Mouse (Mus musculus) lung, embryonic 14.5 days (tissue): ENCODE results near the gene Sf3b2. TPM values are rescaled to one million over a fixed set of nuclear protein-coding genes. Genes with fewer than 3 reads are reported as not detected.
"Not testable (repeated sequence)": the region's sequence is repeated elsewhere in the genome, so short reads cannot be mapped to it uniquely, and the experiment has no call there.

ENCODE experiments used
- ATAC-seq: fragments of 200-750 bp; cut with Nextera tagmentation; 2 replicates; pipeline ENCODE4 v1.8.0; 2017; ENCODE audit warnings: mild to moderate bottlenecking, moderate TSS enrichment, moderate library complexity; ENCODE audit not compliant: insufficient read depth
- DNase-seq: peaks from one replicate; pipeline ENCODE4 v3.0.0-alpha.2; 2015
- H3K27ac ChIP-seq: fragments of 300-500 bp; sonication (generic); 2 replicates; pipeline ENCODE4 v1.5.1; 2014; ENCODE audit warnings: low read depth, mild to moderate bottlenecking, moderate library complexity
- H3K27me3 ChIP-seq: fragments of 300-500 bp; sonication (generic); 2 replicates; pipeline ENCODE4 v1.6.1; 2014; ENCODE audit warnings: low read length, control low read depth; ENCODE audit not compliant: insufficient read depth
- H3K36me3 ChIP-seq: fragments of 300-500 bp; sonication (generic); 2 replicates; pipeline ENCODE4 v1.6.1; 2014; ENCODE audit warnings: control low read depth; ENCODE audit not compliant: insufficient read depth
- H3K4me1 ChIP-seq: fragments of 300-500 bp; sonication (generic); 2 replicates; pipeline ENCODE4 v1.6.1; 2014; ENCODE audit warnings: antibody characterized with exemption, control low read depth; ENCODE audit not compliant: insufficient read depth
- H3K4me2 ChIP-seq: fragments of 300-500 bp; sonication (generic); 2 replicates; pipeline ENCODE4 v1.6.1; 2014; ENCODE audit warnings: mild to moderate bottlenecking
- H3K4me3 ChIP-seq: fragments of 300-500 bp; sonication (generic); 2 replicates; pipeline ENCODE4 v1.5.1; 2014; ENCODE audit warnings: low read depth, low read length
- H3K9ac ChIP-seq: fragments of 300-500 bp; sonication (generic); 2 replicates; pipeline ENCODE4 v1.6.1; 2014
- H3K9me3 ChIP-seq: fragments of 300-500 bp; sonication (generic); 2 replicates; pipeline ENCODE4 v1.6.1; 2016; ENCODE audit warnings: low read depth, low read length, control low read depth
- CTCF ChIP-seq: IDR thresholded peaks from 2 replicates; pipeline ENCODE4 v1.5.1; 2016; ENCODE audit warnings: antibody characterized with exemption, low read depth
- WGBS: fragments of 180-500 bp; shearing (Covaris S2); extraction: QIAGEN DNeasy Blood & Tissue Kit; methylation state at CpG from one replicate; pipeline ENCODE4 v1.1.7; 2014; 5-methylcytosine and 5-hydroxymethylcytosine counted together
- polyA plus RNA-seq: library from polyadenylated mRNA; unstranded; fragments of >200 nt; fragmentation: Nextera tagmentation; extraction: Ambion mirVana; gene quantifications from 2 replicates; pipeline ENCODE4 v1.2.1, GENCODE M21; 2014

Gene Sf3b2
- polyA plus RNA-seq, 1 experiment from 2014 or later: 368 TPM

GRCm38 (mm10) chr19:5268017-5268416 is 27.2 kb downstream of the Sf3b2 start:
- Histone ChIP-seq H3K4me1 (0 out of 2 replicates have a peak, but pooled peaks cover 2% of the 10 kb centered on the region), H3K27me3 (no peaks in the 10 kb centered on the region), H3K36me3 (no peaks in the 10 kb centered on the region), H3K9me3 (no peaks in the 10 kb centered on the region), H3K4me3 (no peak overlapping the region), H3K27ac (no peak overlapping the region), H3K4me2 (no peak overlapping the region), H3K9ac (no peak overlapping the region)
- DNase-seq (no peak), ATAC-seq (no peak)
- no peak for TF ChIP-seq CTCF

DNA sequence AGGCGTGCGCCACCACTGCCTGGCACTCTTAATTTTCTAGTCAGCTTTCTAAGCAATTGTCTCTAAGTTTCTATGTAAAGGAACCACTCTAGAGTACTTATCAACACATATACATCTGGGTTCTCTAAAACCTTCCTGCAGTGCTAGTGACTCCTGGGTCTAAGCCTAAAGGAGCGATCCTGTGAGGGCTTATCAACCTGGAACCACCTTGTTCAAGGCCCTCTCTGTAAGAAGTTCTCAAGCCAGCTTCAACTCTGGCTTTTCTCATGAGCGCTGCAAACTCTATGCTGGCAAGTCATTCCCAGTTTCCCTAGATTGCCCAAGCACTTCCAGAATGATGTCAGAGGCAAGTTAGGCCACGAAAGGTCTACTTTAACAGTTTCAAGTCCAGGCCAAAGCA is 28.2 kb downstream of the Sf3b2 start:
- 95% methylated on average over 5 of the region's 5 CpGs for WGBS
- H3K4me3 ChIP-seq: no peak overlapping the region

DNA sequence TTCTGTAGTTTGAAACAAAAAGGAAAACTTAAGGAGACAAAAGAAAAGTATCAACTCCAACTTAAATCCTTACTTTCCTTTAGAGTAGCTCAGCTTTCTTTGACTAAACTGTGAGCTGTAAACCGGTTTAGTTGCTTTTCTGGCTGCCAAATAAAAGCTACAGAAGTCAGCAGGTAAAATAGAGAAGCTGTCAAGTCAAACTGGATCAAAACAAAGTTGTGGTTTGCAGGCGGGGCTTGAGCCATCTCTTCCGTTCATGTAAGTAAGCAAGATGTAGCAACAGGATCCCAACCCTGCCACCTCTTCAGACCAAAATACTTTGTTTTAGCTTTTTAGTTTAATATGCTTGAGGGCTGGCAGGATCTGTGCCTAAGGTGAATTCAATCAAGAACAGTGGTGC is 38.1 kb downstream of the Sf3b2 start:
- Histone ChIP-seq H3K4me3 (no peak overlapping the region), H3K9me3 (no peaks in the 10 kb centered on the region), H3K27ac (no peak overlapping the region), H3K4me2 (no peak overlapping the region), H3K27me3 (no peaks in the 10 kb centered on the region), H3K4me1 (no peaks in the 10 kb centered on the region), H3K9ac (no peak overlapping the region), H3K36me3 (no peaks in the 10 kb centered on the region)
- 35% methylated on average over 3 of the region's 3 CpGs for WGBS
- ATAC-seq (no peak), DNase-seq (peak; percentile 28)
- no peak for TF ChIP-seq CTCF

More for the DNA sequence above, 28.2 kb downstream of the Sf3b2 start:
- Histone ChIP-seq H3K4me1 (0 out of 2 replicates have a peak, but pooled peaks cover 2% of the 10 kb centered on the region), H3K36me3 (no peaks in the 10 kb centered on the region), H3K4me2 (no peak overlapping the region), H3K27me3 (no peaks in the 10 kb centered on the region), H3K9ac (no peak overlapping the region), H3K9me3 (no peaks in the 10 kb centered on the region), H3K27ac (no peak overlapping the region)
- no peak for TF ChIP-seq CTCF
- no peak for ATAC-seq
- DNase-seq: no peak

DNA sequence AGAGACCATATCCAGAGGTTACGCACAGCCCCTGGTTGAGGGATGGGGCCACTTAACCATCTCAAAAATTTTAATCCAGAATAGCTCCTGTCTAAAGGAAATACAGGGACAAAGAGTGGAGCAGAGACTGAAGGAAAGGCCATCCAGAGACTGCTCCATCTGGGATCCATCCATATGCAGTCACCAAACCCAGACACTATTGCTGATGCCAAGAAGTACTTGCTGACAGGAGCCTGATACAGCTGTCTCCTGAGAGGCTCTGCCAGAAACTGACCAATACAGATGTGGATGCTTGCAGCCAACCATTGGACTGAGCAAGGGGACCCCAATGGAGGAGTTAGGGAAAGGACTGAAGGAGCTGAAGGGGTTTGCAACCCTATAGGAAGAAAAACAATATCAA is 58.3 kb downstream of the Sf3b2 start:
- not testable (repeated sequence) for H3K36me3 ChIP-seq, H3K4me2 ChIP-seq, H3K4me3 ChIP-seq, H3K27me3 ChIP-seq, H3K9me3 ChIP-seq, H3K9ac ChIP-seq, H3K4me1 ChIP-seq, H3K27ac ChIP-seq
- 82% methylated on average over 1 of the region's 1 CpGs for WGBS
- DNase-seq (peak; percentile 52), ATAC-seq (0 out of 2 replicates have a peak, but pooled peaks have one; percentile 28)

- DNase-seq (no peak), ATAC-seq (no peak)
- H3K27ac ChIP-seq: no peak overlapping the region
- no peak for TF ChIP-seq CTCF
- no peak overlapping the region for H3K9ac ChIP-seq
- WGBS: 93% methylated on average over 4 of the region's 4 CpGs
- H3K4me3 ChIP-seq: no peak overlapping the region
- no peaks in the 10 kb centered on the region for H3K9me3 ChIP-seq
- H3K27me3 ChIP-seq: no peaks in the 10 kb centered on the region
- no peak overlapping the region for H3K4me2 ChIP-seq
- no peaks in the 10 kb centered on the region for H3K36me3 ChIP-seq
- no peaks in the 10 kb centered on the region for H3K4me1 ChIP-seq
Measured at GRCm38 (mm10) chr19:5232696-5233095, 62.6 kb downstream of the Sf3b2 start.

DNA sequence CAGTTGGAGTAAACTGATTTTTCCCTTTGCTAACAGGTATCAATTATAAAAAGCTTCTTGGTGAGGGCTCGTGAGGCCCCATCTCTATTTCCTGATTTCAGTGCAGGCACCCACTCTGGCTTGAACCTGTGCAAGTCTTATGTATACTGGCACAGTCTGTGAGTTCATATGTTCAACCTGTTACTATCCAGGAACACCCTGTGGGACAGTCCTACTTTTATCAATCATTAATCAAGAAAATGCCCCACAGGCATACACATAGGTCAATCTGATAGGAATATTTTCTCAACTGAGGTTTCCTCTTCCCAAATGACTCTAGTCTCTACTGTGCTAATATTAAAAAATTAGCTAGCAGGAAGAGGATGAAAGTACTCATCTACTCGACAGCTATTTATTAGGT is 65.1 kb downstream of the Sf3b2 start:
- Histone ChIP-seq H3K9ac (no peak overlapping the region), H3K4me2 (no peak overlapping the region), H3K36me3 (no peaks in the 10 kb centered on the region), H3K27me3 (no peaks in the 10 kb centered on the region), H3K9me3 (no peaks in the 10 kb centered on the region), H3K4me1 (no peaks in the 10 kb centered on the region), H3K4me3 (no peak overlapping the region), H3K27ac (no peak overlapping the region)
- no peak for TF ChIP-seq CTCF
- ATAC-seq (no peak), DNase-seq (no peak)
- 73% methylated on average over 2 of the region's 2 CpGs for WGBS

DNA sequence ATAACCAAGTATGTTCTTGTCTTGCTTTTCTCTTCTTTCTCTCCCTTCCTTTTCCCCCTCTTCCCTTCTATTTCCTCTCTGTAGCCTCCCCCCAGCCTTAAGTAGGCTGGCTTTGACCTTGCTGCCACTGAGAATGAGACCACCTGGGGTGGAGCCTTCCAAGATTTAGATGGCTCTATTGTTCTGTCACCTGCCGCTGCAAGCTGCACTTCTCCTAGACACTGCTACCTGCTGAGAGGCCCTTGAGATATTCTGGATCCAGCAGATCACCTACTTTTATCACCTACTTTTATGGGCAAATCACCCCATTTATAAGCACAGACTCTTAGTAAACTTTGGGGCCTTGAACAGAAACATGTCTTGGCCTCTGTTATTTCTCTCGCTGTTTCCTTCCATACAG is 70.6 kb downstream of the Sf3b2 start:
- Histone ChIP-seq H3K4me2 (no peak overlapping the region), H3K36me3 (no peaks in the 10 kb centered on the region), H3K9me3 (no peaks in the 10 kb centered on the region), H3K27me3 (no peaks in the 10 kb centered on the region), H3K4me1 (no peaks in the 10 kb centered on the region), H3K9ac (no peak overlapping the region), H3K27ac (no peak overlapping the region), H3K4me3 (no peak overlapping the region)
- DNase-seq (no peak), ATAC-seq (no peak)
- TF ChIP-seq CTCF: no peak
- WGBS: 64% methylated on average over 2 of the region's 2 CpGs

GRCm38 (mm10) chr19:5224077-5224476 is 71.2 kb downstream of the Sf3b2 start:
- Histone ChIP-seq H3K9ac (no peak overlapping the region), H3K27me3 (no peaks in the 10 kb centered on the region), H3K4me1 (no peaks in the 10 kb centered on the region), H3K27ac (no peak overlapping the region), H3K4me2 (no peak overlapping the region), H3K4me3 (no peak overlapping the region), H3K9me3 (no peaks in the 10 kb centered on the region), H3K36me3 (no peaks in the 10 kb centered on the region)
- DNase-seq (no peak), ATAC-seq (no peak)
- 85% methylated on average over 4 of the region's 4 CpGs for WGBS
- TF ChIP-seq CTCF: no peak

Other genes starting within 250 kb of the Sf3b2 start
- 4.0 and 5.9 TPM in 2 replicates for gene Rin1, start 245.0 kb downstream of the Sf3b2 start, polyA plus RNA-seq
- gene Cd248, start 227.4 kb downstream of the Sf3b2 start, polyA plus RNA-seq: 105 and 110 TPM in 2 replicates
- gene Tmem151a, start 209.9 kb downstream of the Sf3b2 start, polyA plus RNA-seq: 3.1 and 4.4 TPM in 2 replicates
- 99.2 and 105 TPM in 2 replicates for gene Yif1a, start 206.9 kb downstream of the Sf3b2 start, polyA plus RNA-seq
- 14.8 and 15.3 TPM in 2 replicates for gene Cnih2, start 196.9 kb downstream of the Sf3b2 start, polyA plus RNA-seq
- gene Rab1b, start 188.4 kb downstream of the Sf3b2 start, polyA plus RNA-seq: 278 and 289 TPM in 2 replicates
- gene Klc2, start 176.9 kb downstream of the Sf3b2 start, polyA plus RNA-seq: 20.4 and 24.8 TPM in 2 replicates
- 27.8 and 31.8 TPM in 2 replicates for gene Pacs1, start 22.3 kb downstream of the Sf3b2 start, polyA plus RNA-seq
- gene Gal3st3, start 2.9 kb upstream of the Sf3b2 start, polyA plus RNA-seq: 2.2 and 2.9 TPM in 2 replicates
- not detected in 2 replicates for gene Catsper1, start 40.3 kb upstream of the Sf3b2 start, polyA plus RNA-seq
- gene Cst6, start 54.1 kb upstream of the Sf3b2 start, polyA plus RNA-seq: 0.41 TPM in 1 of 2 replicates, not detected in the other
- gene Eif1ad, start 71.3 kb upstream of the Sf3b2 start, polyA plus RNA-seq: 59.1 and 71.1 TPM in 2 replicates
- 515 and 542 TPM in 2 replicates for gene Banf1, start 71.7 kb upstream of the Sf3b2 start, polyA plus RNA-seq
- gene Sart1, start 93.2 kb upstream of the Sf3b2 start, polyA plus RNA-seq: 72.0 and 73.8 TPM in 2 replicates
- gene Tsga10ip, start 107.1 kb upstream of the Sf3b2 start, polyA plus RNA-seq: 0.64 TPM in 1 of 2 replicates, not detected in the other
- gene Drap1, start 129.5 kb upstream of the Sf3b2 start, polyA plus RNA-seq: 204 and 217 TPM in 2 replicates
- gene AI837181, start 129.7 kb upstream of the Sf3b2 start, polyA plus RNA-seq: 40.8 and 42.7 TPM in 2 replicates
- gene Fosl1, start 152.1 kb upstream of the Sf3b2 start, polyA plus RNA-seq: not detected in 2 replicates
- 9.0 and 10.0 TPM in 2 replicates for gene Ccdc85b, start 162.4 kb upstream of the Sf3b2 start, polyA plus RNA-seq
- 101 and 104 TPM in 2 replicates for gene Fibp, start 165.2 kb upstream of the Sf3b2 start, polyA plus RNA-seq
- gene Ctsw, start 173.1 kb upstream of the Sf3b2 start, polyA plus RNA-seq: 1.0 and 1.8 TPM in 2 replicates
- gene Efemp2, start 178.5 kb upstream of the Sf3b2 start, polyA plus RNA-seq: 178 and 192 TPM in 2 replicates
- 39.8 and 42.6 TPM in 2 replicates for gene Mus81, start 192.9 kb upstream of the Sf3b2 start, polyA plus RNA-seq
- 3,236 and 3,318 TPM in 2 replicates for gene Cfl1, start 195.0 kb upstream of the Sf3b2 start, polyA plus RNA-seq
- gene 1700020D05Rik, start 208.3 kb upstream of the Sf3b2 start, polyA plus RNA-seq: 0.18 TPM in 1 of 2 replicates, not detected in the other
- gene Snx32, start 215.1 kb upstream of the Sf3b2 start, polyA plus RNA-seq: 6.0 and 6.7 TPM in 2 replicates